ENCODE assay signal across 16 mouse cellular contexts in genomic region chr13:58826356-58827197, GRCm38 (mm10). TPM values are rescaled to one million over a fixed set of nuclear protein-coding genes. Genes with fewer than 3 reads are reported as not detected.
A peak's percentile ranks its signal among the peaks of the same experiment; 100 is the strongest.
DNase-seq lines count a peak whose midpoint lies in the region; ATAC-seq and TF ChIP-seq lines count a peak whose summit lies in the region.
"Had no signal": no experiment of that assay in that cellular context is flagged by ENCODE, and none has a peak within 500 bp of the region (broad histone marks: within the 10 kb centered on the region; RNA-seq: fewer than 3 reads in every experiment).

No protein-coding gene starts in this region.

- 43% methylated on average over 14 of the region's 14 CpGs for WGBS in forebrain, embryonic 10.5 days
- WGBS in midbrain, embryonic 13.5 days: 27% methylated on average over 14 of the region's 14 CpGs
- WGBS in intestine, embryonic 16.5 days: 73% methylated on average over 14 of the region's 14 CpGs
- 73% methylated on average over 14 of the region's 14 CpGs for WGBS in stomach, postnatal 0 days

- H3K27me3 ChIP-seq in forebrain, embryonic 10.5 days (ENCODE audit: poor library complexity, severe bottlenecking): no peaks in the 10 kb centered on the region
- H3K27me3 ChIP-seq in midbrain, embryonic 13.5 days: no peaks in the 10 kb centered on the region
- no peaks in the 10 kb centered on the region for H3K27me3 ChIP-seq in intestine, embryonic 16.5 days (replicated peaks; ENCODE audit: control insufficient read depth, insufficient read depth, low read length)
- H3K27me3 ChIP-seq in stomach, postnatal 0 days (ENCODE audit: control insufficient read depth, insufficient read depth, low read length): no peaks in the 10 kb centered on the region
- H3K27me3 ChIP-seq: embryonic facial prominence, embryonic 13.5 days had no signal

- H3K4me3 ChIP-seq in layer of hippocampus, adult 2 months: no peak overlapping the region
- H3K4me3 ChIP-seq in forebrain, embryonic 10.5 days: no peak overlapping the region
- H3K4me3 ChIP-seq in midbrain, embryonic 13.5 days (replicated peaks): no peak overlapping the region
- H3K4me3 ChIP-seq in intestine, embryonic 16.5 days (ENCODE audit: low read length): no peak overlapping the region
- no peak overlapping the region for H3K4me3 ChIP-seq in stomach, postnatal 0 days (ENCODE audit: low read depth, low read length)
- H3K4me3 ChIP-seq: embryonic facial prominence, embryonic 13.5 days; left cerebral cortex, adult 2 months had no signal

- H3K9ac ChIP-seq in midbrain, embryonic 13.5 days (replicated peaks): no peak overlapping the region
- no peak overlapping the region for H3K9ac ChIP-seq in intestine, embryonic 16.5 days (ENCODE audit: low read depth, low read length)
- no peak overlapping the region for H3K9ac ChIP-seq in stomach, postnatal 0 days (ENCODE audit: low read length)
- H3K9ac ChIP-seq: embryonic facial prominence, embryonic 13.5 days had no signal

- TF ChIP-seq CTCF in layer of hippocampus, adult 2 months (conservative IDR thresholded peaks at IDR 0.05): no peak
- no peak for TF ChIP-seq CTCF in stomach, postnatal 0 days (IDR thresholded peaks at IDR 0.05; ENCODE audit: low read depth)

- DNase-seq in layer of hippocampus, adult 2 months (ENCODE audit: low spot score in 2 of 2): no peak
- no peak for DNase-seq in layer of hippocampus, adult 11-12 months (ENCODE audit: low spot score)
- peak; percentile 35 for DNase-seq in forebrain, embryonic 10.5 days (ENCODE audit: extremely low spot score, low spot score)
- DNase-seq in lung, postnatal 25 days (ENCODE audit: low spot score): no peak
- DNase-seq in stomach, postnatal 0 days (ENCODE audit: low spot score): no peak
- DNase-seq: B cell, adult 2 months; kidney, postnatal 10 days; liver; thymus, postnatal 36 days had no signal

- H3K36me3 ChIP-seq in forebrain, embryonic 10.5 days (replicated peaks): peaks cover 16% of the 10 kb centered on the region
- peaks cover 9% of the 10 kb centered on the region for H3K36me3 ChIP-seq in midbrain, embryonic 13.5 days
- H3K36me3 ChIP-seq in intestine, embryonic 16.5 days (ENCODE audit: control insufficient read depth, insufficient read depth, low read length): no peaks in the 10 kb centered on the region
- H3K36me3 ChIP-seq in stomach, postnatal 0 days (ENCODE audit: control insufficient read depth, insufficient read depth, low read length): no peaks in the 10 kb centered on the region
- H3K36me3 ChIP-seq: embryonic facial prominence, embryonic 13.5 days; G1E had no signal

- H3K27ac ChIP-seq in layer of hippocampus, adult 2 months: peak overlapping the region; percentile 51
- peak overlapping the region; percentile 40 for H3K27ac ChIP-seq in forebrain, embryonic 10.5 days
- H3K27ac ChIP-seq in midbrain, embryonic 13.5 days: peak overlapping the region; percentile 35; the same call in 1 of the 2 replicates
- H3K27ac ChIP-seq in intestine, embryonic 16.5 days (ENCODE audit: low read length): no peak overlapping the region
- H3K27ac ChIP-seq in stomach, postnatal 0 days (replicated peaks): no peak overlapping the region
- H3K27ac ChIP-seq: embryonic facial prominence, embryonic 13.5 days; left cerebral cortex, adult 2 months had no signal

- no peak for TF ChIP-seq EP300 in stomach, postnatal 0 days (optimal IDR thresholded peaks at IDR 0.05)

- H3K4me1 ChIP-seq in forebrain, embryonic 10.5 days: peaks cover 37% of the 10 kb centered on the region
- H3K4me1 ChIP-seq in midbrain, embryonic 13.5 days (replicated peaks): peaks cover 24% of the 10 kb centered on the region
- no peaks in the 10 kb centered on the region for H3K4me1 ChIP-seq in intestine, embryonic 16.5 days (ENCODE audit: control insufficient read depth, insufficient read depth, low read length)
- H3K4me1 ChIP-seq in stomach, postnatal 0 days (replicated peaks; ENCODE audit: control insufficient read depth, insufficient read depth): no peaks in the 10 kb centered on the region
- H3K4me1 ChIP-seq: embryonic facial prominence, embryonic 13.5 days had no signal

- peaks cover 6% of the 10 kb centered on the region for H3K9me3 ChIP-seq in forebrain, embryonic 10.5 days
- H3K9me3 ChIP-seq in midbrain, embryonic 13.5 days: no peaks in the 10 kb centered on the region
- no peaks in the 10 kb centered on the region for H3K9me3 ChIP-seq in intestine, embryonic 16.5 days (ENCODE audit: control insufficient read depth, low read length)
- H3K9me3 ChIP-seq in stomach, postnatal 0 days (ENCODE audit: control insufficient read depth, low read length): peaks cover 3% of the 10 kb centered on the region; the same call in 1 of the 2 replicates

- ATAC-seq in cerebellum, adult (ENCODE audit: insufficient number of reproducible peaks, low FRiP score, low TSS enrichment): peak; percentile 69; the same call in 1 of the 2 replicates
- ATAC-seq in midbrain, embryonic 13.5 days: no peak
- ATAC-seq in intestine, embryonic 16.5 days: no peak
- ATAC-seq in stomach, postnatal 0 days (ENCODE audit: low FRiP score, low TSS enrichment): no peak

- H3K4me2 ChIP-seq in midbrain, embryonic 13.5 days (replicated peaks): no peak overlapping the region
- no peak overlapping the region for H3K4me2 ChIP-seq in intestine, embryonic 16.5 days (ENCODE audit: low read depth, low read length)
- no peak overlapping the region for H3K4me2 ChIP-seq in stomach, postnatal 0 days (replicated peaks; ENCODE audit: low read depth)
- H3K4me2 ChIP-seq: embryonic facial prominence, embryonic 13.5 days had no signal

RNA-seq across cellular contexts. Expression of gene Ntrk2, which starts 20.2 kb away (rescaled TPM):
- total RNA-seq in layer of hippocampus, adult 2 months (2021): 100 to 1,000 TPM; 313 to 329 TPM
- 27.8 and 33.2 TPM in 2 replicates for polyA plus RNA-seq in forebrain, embryonic 10.5 days (2016; fragmentation: Nextera tagmentation; extraction: Ambion mirVana)
- 74.6 and 78.5 TPM in 2 replicates for polyA plus RNA-seq in midbrain, embryonic 13.5 days (2015; fragmentation: Nextera tagmentation; extraction: Ambion mirVana)
- 0.87 and 1.0 TPM in 2 replicates for polyA plus RNA-seq in intestine, embryonic 16.5 days (2015; fragmentation: Nextera tagmentation; extraction: Ambion mirVana)
- 1.7 and 1.9 TPM in 2 replicates for polyA plus RNA-seq in stomach, postnatal 0 days (2015; fragmentation: Nextera tagmentation; extraction: Ambion mirVana)
- total RNA-seq: hematopoietic stem cell, adult 5-6 weeks had no signal
- polyA plus RNA-seq: G1E had no signal

Comparison
In these comparisons a context has a peak if more than half of its experiments do, and no peak if none do; other contexts are left out.
1. H3K27ac ChIP-seq: peak in layer of hippocampus, adult 2 months (single experiment), forebrain, embryonic 10.5 days (single experiment) and midbrain, embryonic 13.5 days (single experiment); none in intestine, embryonic 16.5 days (single experiment) and stomach, postnatal 0 days (single experiment).
2. RNA of gene Ntrk2, which starts 20.2 kb away (polyA plus RNA-seq): 74.6 to 78.5 TPM in midbrain, embryonic 13.5 days and 27.8 to 33.2 TPM in forebrain, embryonic 10.5 days; 1.7 to 1.9 TPM in stomach, postnatal 0 days and 0.87 to 1.0 TPM in intestine, embryonic 16.5 days; every median in the first group is over 10 times any median in the second.